Mouse (Mus musculus) MEL (cell line): ENCODE data around the gene P4ha1.
A peak's percentile ranks its signal among the peaks of the same experiment; 100 is the strongest.

ENCODE experiments used
- CHD2 ChIP-seq: IDR thresholded peaks from 2 replicates; pipeline ENCODE4 v1.6.1; 2011; ENCODE audit warnings: low read length, improper control_type of control experiment
- CTCF ChIP-seq, 3 experiments: IDR thresholded peaks in 2 of 3; conservative IDR thresholded peaks in 1 of 3; 2 replicates each; pipeline ENCODE4 v1.5.1; 2011 to 2012; ENCODE audit warnings: low read length in 3 of 3, low read depth in 2 of 3, mild to moderate bottlenecking in 2 of 3, improper control_type of control experiment in 1 of 3, inconsistent platforms in 1 of 3, mixed read lengths in 1 of 3, moderate library complexity in 1 of 3; ENCODE audit not compliant: control insufficient read depth in 1 of 3, insufficient read depth in 1 of 3, poor library complexity in 1 of 3, severe bottlenecking in 1 of 3
- GABPA ChIP-seq: IDR thresholded peaks from 2 replicates; pipeline ENCODE4 v1.6.1; 2012; ENCODE audit warnings: low read depth, mild to moderate bottlenecking, inconsistent platforms, low read length, improper control_type of control experiment, moderate library complexity
- GATA1 ChIP-seq: IDR thresholded peaks from 2 replicates; pipeline ENCODE4 v1.6.1; 2011; ENCODE audit warnings: low read depth, low read length, improper control_type of control experiment
- MAX ChIP-seq: IDR thresholded peaks from 2 replicates; pipeline ENCODE4 v1.6.1; 2011; ENCODE audit warnings: low read length, improper control_type of control experiment
- MEF2A ChIP-seq: IDR thresholded peaks from 2 replicates; pipeline ENCODE4 v1.6.1; 2014; ENCODE audit warnings: low read depth, mild to moderate bottlenecking, inconsistent platforms, low read length, improper control_type of control experiment; ENCODE audit not compliant: poor library complexity, insufficient replicate concordance, severe bottlenecking; ENCODE audit errors: extremely low read depth
- MXI1 ChIP-seq: IDR thresholded peaks from 2 replicates; pipeline ENCODE4 v1.6.1; 2011; ENCODE audit warnings: mild to moderate bottlenecking, low read depth, low read length, improper control_type of control experiment
- POLR2A ChIP-seq, 2 experiments: IDR thresholded peaks; 2 replicates each; pipeline ENCODE4 v1.6.1; 2011 to 2012; ENCODE audit warnings: low read length in 2 of 2, mild to moderate bottlenecking in 2 of 2, control low read depth in 1 of 2, improper control_type of control experiment in 1 of 2, low read depth in 1 of 2, moderate library complexity in 1 of 2; ENCODE audit not compliant: control insufficient read depth in 1 of 2, insufficient read depth in 1 of 2, poor library complexity in 1 of 2
- SIN3A ChIP-seq: IDR thresholded peaks from 2 replicates; pipeline ENCODE4 v1.6.1; 2012; ENCODE audit warnings: low read length, improper control_type of control experiment, inconsistent platforms
- TCF12 ChIP-seq: IDR thresholded peaks from 2 replicates; pipeline ENCODE4 v1.6.1; 2014; ENCODE audit warnings: low read depth, mild to moderate bottlenecking, inconsistent platforms, low read length, improper control_type of control experiment, moderate library complexity
- ZKSCAN1 ChIP-seq: IDR thresholded peaks from 2 replicates; pipeline ENCODE4 v1.6.1; 2012; ENCODE audit warnings: low read depth, mild to moderate bottlenecking, inconsistent platforms, low read length, improper control_type of control experiment, moderate library complexity

DNA sequence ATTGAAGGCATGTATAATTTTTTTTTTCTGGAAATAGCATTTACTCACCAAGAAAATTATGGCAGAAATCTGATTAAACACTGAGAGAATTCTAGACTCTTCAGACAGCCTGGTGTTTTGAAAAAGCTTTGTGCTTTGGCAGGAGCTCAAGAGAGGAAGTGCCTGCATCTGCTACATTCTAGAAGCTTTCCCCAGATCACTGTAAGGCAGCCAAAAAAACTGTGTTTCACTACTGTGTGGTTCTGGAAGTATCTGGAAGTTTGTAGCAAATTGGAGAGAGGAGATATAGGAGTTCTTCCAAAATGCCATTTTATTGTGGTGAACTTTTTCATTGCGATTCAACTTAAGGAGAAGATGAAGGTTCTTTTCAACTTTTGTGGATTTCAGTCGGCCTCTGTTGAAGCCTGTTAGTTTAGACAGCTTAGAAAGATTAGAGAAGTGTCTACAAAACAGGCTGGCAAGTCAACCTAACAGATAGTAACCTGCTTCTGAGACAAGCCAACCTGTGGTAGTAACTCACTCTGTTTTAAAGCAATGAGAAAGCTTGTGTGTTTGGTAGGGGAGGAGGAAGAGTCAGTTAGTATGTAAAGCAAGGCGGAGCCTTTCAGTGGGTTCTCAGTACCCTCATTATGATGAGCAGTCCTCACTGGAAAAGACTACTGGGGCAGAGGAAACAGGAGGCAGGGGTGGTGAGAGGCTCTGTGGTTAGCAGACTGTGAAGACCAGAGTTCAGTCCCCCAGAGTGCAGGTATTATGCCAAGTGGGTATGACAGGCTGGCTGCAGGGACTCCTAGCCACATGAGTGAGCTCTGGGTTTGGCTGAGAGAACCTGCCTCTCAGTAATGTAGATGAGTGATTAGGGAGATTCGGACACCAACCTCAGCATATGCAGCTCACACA lies 12.1 kb downstream of the P4ha1 start:
- no peak for TF ChIP-seq MEF2A
- no peak for TF ChIP-seq CTCF (IDR thresholded peaks at IDR 0.05 in 2 of 3, conservative IDR thresholded peaks at IDR 0.05 in 1 of 3; ENCODE audit: control insufficient read depth in 1 of 3, insufficient read depth in 1 of 3, low read depth in 2 of 3, low read length in 3 of 3, poor library complexity in 1 of 3, severe bottlenecking in 1 of 3)
- TF ChIP-seq MXI1: peak; percentile 54; the same call in 1 of the 2 replicates
- TF ChIP-seq TCF12: peak; percentile 23; the same call in 1 of the 2 replicates
- no peak for TF ChIP-seq CHD2
- TF ChIP-seq POLR2A (IDR thresholded peaks at IDR 0.05; ENCODE audit: control insufficient read depth in 1 of 2, insufficient read depth in 1 of 2, low read depth in 1 of 2, low read length in 2 of 2, poor library complexity in 1 of 2): no peak
- no peak for TF ChIP-seq GATA1
- TF ChIP-seq SIN3A: peak; percentile 45
- TF ChIP-seq MAX: no peak
- no peak for TF ChIP-seq ZKSCAN1
- TF ChIP-seq GABPA: no peak
